Mouse (Mus musculus): ENCODE measurements around the gene Rybp. TPM values are rescaled to one million over a fixed set of nuclear protein-coding genes. Genes with fewer than 3 reads are reported as not detected.

Rybp gene
- 25.3 and 25.7 TPM in 2 replicates for polyA plus RNA-seq (2016; fragmentation: Nextera tagmentation; extraction: Ambion mirVana)

- no peaks in the 10 kb centered on the region for H3K9me3 ChIP-seq
- H3K27ac ChIP-seq, result peak within 1 kb of the TSS; percentile 93
- peak within 1 kb of the TSS; percentile 89 for H3K4me2 ChIP-seq (replicated peaks)
- no peaks in the 10 kb centered on the region for H3K36me3 ChIP-seq
- peaks cover 5% of the 10 kb centered on the region for H3K27me3 ChIP-seq
- H3K4me1 ChIP-seq, result peaks cover 32% of the 10 kb centered on the region
- ATAC-seq (ENCODE audit: insufficient number of reproducible peaks, insufficient read depth, low FRiP score, low TSS enrichment), result peak; percentile 94
- WGBS, result under 1% methylated on average over 75 of the region's 112 CpGs
- H3K9ac ChIP-seq, result peak within 1 kb of the TSS; percentile 88
- peak within 1 kb of the TSS; percentile 75 for H3K4me3 ChIP-seq
These were observed at the start of gene Rybp for GRCm38 (mm10) chr6:100287334-100288015. Gene Rybp (minus strand): TSS chr6:100287485.

GRCm38 (mm10) chr6:100336591-100337148 is 49.4 kb upstream of the Rybp start:
- peak; percentile 44; the same call in 1 of the 2 replicates for ATAC-seq (ENCODE audit: insufficient number of reproducible peaks, insufficient read depth, low FRiP score, low TSS enrichment)
- Histone ChIP-seq H3K27ac (no peak overlapping the region), H3K4me3 (no peak overlapping the region), H3K9me3 (no peaks in the 10 kb centered on the region), H3K27me3 (peaks cover 4% of the 10 kb centered on the region; the same call in 1 of the 2 replicates), H3K4me1 (peaks cover 21% of the 10 kb centered on the region), H3K36me3 (no peaks in the 10 kb centered on the region), H3K9ac (no peak overlapping the region), H3K4me2 (replicated peaks) (peak overlapping the region; percentile 35)
- WGBS, result 3% methylated on average over 14 of the region's 14 CpGs

GRCm38 (mm10) chr6:100335506-100336144 is 48.3 kb upstream of the Rybp start:
- Histone ChIP-seq H3K27ac (0 out of 2 replicates have a peak overlapping the region, but pooled peaks have one; percentile 13), H3K4me3 (no peak overlapping the region), H3K9ac (no peak overlapping the region), H3K36me3 (no peaks in the 10 kb centered on the region), H3K9me3 (no peaks in the 10 kb centered on the region), H3K27me3 (peaks cover 4% of the 10 kb centered on the region; the same call in 1 of the 2 replicates), H3K4me2 (replicated peaks) (peak overlapping the region; percentile 32), H3K4me1 (peaks cover 21% of the 10 kb centered on the region)
- ATAC-seq (ENCODE audit: insufficient number of reproducible peaks, insufficient read depth, low FRiP score, low TSS enrichment), result no peak
- 6% methylated on average over 18 of the region's 18 CpGs for WGBS

GRCm38 (mm10) chr6:100333745-100334144 is 46.5 kb upstream of the Rybp start:
- no peaks in the 10 kb centered on the region for H3K9me3 ChIP-seq
- peaks cover 21% of the 10 kb centered on the region for H3K4me1 ChIP-seq
- peaks cover 4% of the 10 kb centered on the region; the same call in 1 of the 2 replicates for H3K27me3 ChIP-seq
- no peak overlapping the region for H3K4me3 ChIP-seq
- no peak overlapping the region for H3K4me2 ChIP-seq (replicated peaks)
- no peak overlapping the region for H3K9ac ChIP-seq
- ATAC-seq (ENCODE audit: insufficient number of reproducible peaks, insufficient read depth, low FRiP score, low TSS enrichment), result no peak
- no peaks in the 10 kb centered on the region for H3K36me3 ChIP-seq
- H3K27ac ChIP-seq, result no peak overlapping the region
- 81% methylated on average over 7 of the region's 7 CpGs for WGBS

GRCm38 (mm10) chr6:100332479-100332878 is 45.2 kb upstream of the Rybp start:
- H3K9ac ChIP-seq, result no peak overlapping the region
- H3K27ac ChIP-seq, result no peak overlapping the region
- H3K4me2 ChIP-seq (replicated peaks), result no peak overlapping the region
- 65% methylated on average over 4 of the region's 4 CpGs for WGBS
- peaks cover 21% of the 10 kb centered on the region for H3K4me1 ChIP-seq
- no peak for ATAC-seq (ENCODE audit: insufficient number of reproducible peaks, insufficient read depth, low FRiP score, low TSS enrichment)
- no peak overlapping the region for H3K4me3 ChIP-seq
- H3K27me3 ChIP-seq, result peaks cover 4% of the 10 kb centered on the region; the same call in 1 of the 2 replicates
- H3K36me3 ChIP-seq, result no peaks in the 10 kb centered on the region
- no peaks in the 10 kb centered on the region for H3K9me3 ChIP-seq

GRCm38 (mm10) chr6:100331582-100331981 is 44.3 kb upstream of the Rybp start:
- Histone ChIP-seq H3K27ac (no peak overlapping the region), H3K4me2 (replicated peaks) (no peak overlapping the region), H3K27me3 (peaks cover 3% of the 10 kb centered on the region; the same call in 1 of the 2 replicates), H3K4me3 (no peak overlapping the region), H3K9ac (no peak overlapping the region), H3K4me1 (peaks cover 17% of the 10 kb centered on the region), H3K36me3 (no peaks in the 10 kb centered on the region), H3K9me3 (no peaks in the 10 kb centered on the region)
- WGBS, result 41% methylated on average over 8 of the region's 8 CpGs
- ATAC-seq (ENCODE audit: insufficient number of reproducible peaks, insufficient read depth, low FRiP score, low TSS enrichment), result no peak

- no peak overlapping the region for H3K27ac ChIP-seq
- no peak overlapping the region for H3K9ac ChIP-seq
- H3K4me3 ChIP-seq, result no peak overlapping the region
- no peaks in the 10 kb centered on the region for H3K36me3 ChIP-seq
- H3K4me1 ChIP-seq, result peaks cover 11% of the 10 kb centered on the region
- no peaks in the 10 kb centered on the region; the same call in 1 of the 2 replicates for H3K27me3 ChIP-seq
- no peak overlapping the region for H3K4me2 ChIP-seq (replicated peaks)
- no peak for ATAC-seq (ENCODE audit: insufficient number of reproducible peaks, insufficient read depth, low FRiP score, low TSS enrichment)
- 75% methylated on average over 9 of the region's 9 CpGs for WGBS
- no peaks in the 10 kb centered on the region for H3K9me3 ChIP-seq
These were observed 43.8 kb upstream of the Rybp start for GRCm38 (mm10) chr6:100331055-100331454.

GRCm38 (mm10) chr6:100329542-100329941 is 42.3 kb upstream of the Rybp start:
- H3K4me3 ChIP-seq, result no peak overlapping the region
- H3K9ac ChIP-seq, result no peak overlapping the region
- no peak for ATAC-seq (ENCODE audit: insufficient number of reproducible peaks, insufficient read depth, low FRiP score, low TSS enrichment)
- no peaks in the 10 kb centered on the region for H3K9me3 ChIP-seq
- H3K4me2 ChIP-seq (replicated peaks), result no peak overlapping the region
- no peaks in the 10 kb centered on the region for H3K36me3 ChIP-seq
- no peak overlapping the region for H3K27ac ChIP-seq
- 70% methylated on average over 4 of the region's 4 CpGs for WGBS
- no peaks in the 10 kb centered on the region for H3K27me3 ChIP-seq
- H3K4me1 ChIP-seq, result no peaks in the 10 kb centered on the region

- no peak overlapping the region for H3K27ac ChIP-seq
- no peaks in the 10 kb centered on the region for H3K27me3 ChIP-seq
- ATAC-seq (ENCODE audit: insufficient number of reproducible peaks, insufficient read depth, low FRiP score, low TSS enrichment), result no peak
- no peaks in the 10 kb centered on the region for H3K9me3 ChIP-seq
- no peaks in the 10 kb centered on the region for H3K36me3 ChIP-seq
- no peak overlapping the region for H3K4me3 ChIP-seq
- H3K4me1 ChIP-seq, result no peaks in the 10 kb centered on the region
- WGBS, result 80% methylated on average over 5 of the region's 5 CpGs
- no peak overlapping the region for H3K4me2 ChIP-seq (replicated peaks)
- H3K9ac ChIP-seq, result no peak overlapping the region
These were observed 39.8 kb upstream of the Rybp start for GRCm38 (mm10) chr6:100327050-100327449.

- H3K4me3 ChIP-seq, result no peak overlapping the region
- H3K36me3 ChIP-seq, result no peaks in the 10 kb centered on the region
- H3K9me3 ChIP-seq, result no peaks in the 10 kb centered on the region
- no peak overlapping the region for H3K27ac ChIP-seq
- H3K4me2 ChIP-seq (replicated peaks), result no peak overlapping the region
- 85% methylated on average over 10 of the region's 10 CpGs for WGBS
- 0 out of 2 replicates have a peak, but pooled peaks cover 3% of the 10 kb centered on the region for H3K27me3 ChIP-seq
- H3K9ac ChIP-seq, result no peak overlapping the region
- no peaks in the 10 kb centered on the region for H3K4me1 ChIP-seq
- no peak for ATAC-seq (ENCODE audit: insufficient number of reproducible peaks, insufficient read depth, low FRiP score, low TSS enrichment)
These were observed 36.6 kb upstream of the Rybp start for GRCm38 (mm10) chr6:100323756-100324430.

GRCm38 (mm10) chr6:100322561-100322960 is 35.3 kb upstream of the Rybp start:
- no peak for ATAC-seq (ENCODE audit: insufficient number of reproducible peaks, insufficient read depth, low FRiP score, low TSS enrichment)
- Histone ChIP-seq H3K36me3 (no peaks in the 10 kb centered on the region), H3K4me2 (replicated peaks) (no peak overlapping the region), H3K9ac (no peak overlapping the region), H3K4me1 (no peaks in the 10 kb centered on the region), H3K27me3 (0 out of 2 replicates have a peak, but pooled peaks cover 3% of the 10 kb centered on the region), H3K27ac (no peak overlapping the region), H3K9me3 (no peaks in the 10 kb centered on the region), H3K4me3 (no peak overlapping the region)
- 42% methylated on average over 8 of the region's 8 CpGs for WGBS
